16 mouse cellular contexts compared by ENCODE assay signal in genomic region chr17:45347951-45348350, GRCm38 (mm10).
"Had no signal": no experiment of that assay in that cellular context is flagged by ENCODE, and none has a peak within 500 bp of the region (broad histone marks: within the 10 kb centered on the region; RNA-seq: fewer than 3 reads in every experiment).

No protein-coding gene starts in this region.

- DNase-seq: heart, postnatal 10 days; heart, postnatal 14 days; heart, postnatal 36 days; heart, postnatal 4 days; kidney, adult 11 months; kidney, adult 18-20 months; kidney, adult 2 months; kidney, adult 8-10 months; kidney, adult 9 months; kidney, postnatal 10 days; kidney, postnatal 14 days; kidney, postnatal 25 days; kidney, postnatal 36 days; kidney, postnatal 4 days; layer of hippocampus, adult 9-11 months; layer of hippocampus, postnatal 36 days had no signal
